Mouse (Mus musculus) CH12.LX (cell line): ENCODE measurements around the gene C8b.

Experiments
- CTCF ChIP-seq, 2 experiments: IDR thresholded peaks in 1 of 2; conservative IDR thresholded peaks in 1 of 2; 2 replicates each; pipeline ENCODE4 v1.5.1; 2011 to 2012; ENCODE audit warnings: low read depth in 2 of 2, low read length in 2 of 2, improper control_type of control experiment in 1 of 2, inconsistent platforms in 1 of 2, mild to moderate bottlenecking in 1 of 2, moderate library complexity in 1 of 2
- E2F4 ChIP-seq: IDR thresholded peaks from 2 replicates; pipeline ENCODE4 v1.6.1; 2011; ENCODE audit warnings: low read depth, low read length, improper control_type of control experiment; ENCODE audit not compliant: insufficient replicate concordance
- EP300 ChIP-seq: IDR thresholded peaks from 2 replicates; pipeline ENCODE4 v1.6.1; 2011; ENCODE audit warnings: low read length, improper control_type of control experiment
- POLR2A ChIP-seq: IDR thresholded peaks from 2 replicates; pipeline ENCODE4 v1.6.1; 2011; ENCODE audit warnings: low read depth, mild to moderate bottlenecking, improper control_type of control experiment, low read length
- RCOR1 ChIP-seq: conservative IDR thresholded peaks from 2 replicates; pipeline ENCODE4 v1.6.1; 2012; ENCODE audit warnings: low read depth, mild to moderate bottlenecking, inconsistent platforms, low read length, improper control_type of control experiment
- TBP ChIP-seq: conservative IDR thresholded peaks from 2 replicates; pipeline ENCODE4 v1.6.1; 2011; ENCODE audit warnings: low read depth, low read length, improper control_type of control experiment
- USF1 ChIP-seq: IDR thresholded peaks from 2 replicates; pipeline ENCODE4 v1.6.1; 2014; ENCODE audit warnings: low read depth, mild to moderate bottlenecking, inconsistent platforms, low read length, improper control_type of control experiment

DNA sequence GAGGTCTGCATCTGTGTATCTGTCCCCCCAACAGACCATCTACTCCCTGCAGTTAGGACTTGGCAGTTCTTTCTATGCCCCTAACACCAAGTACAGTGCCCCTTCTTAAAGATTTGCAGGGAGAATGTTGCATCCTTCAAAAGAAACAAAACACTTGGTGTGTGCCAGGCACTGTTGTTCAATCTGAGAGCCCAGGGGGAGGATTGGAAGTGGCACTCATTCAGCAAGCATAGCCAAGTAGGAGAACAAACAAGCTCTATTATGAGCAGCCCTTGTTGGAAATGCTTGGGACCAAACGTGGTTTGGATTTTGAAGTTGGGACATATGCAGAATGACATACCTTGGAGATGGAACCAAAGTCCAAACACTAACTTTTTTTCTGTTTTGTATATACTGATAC lies 49.6 kb upstream of the C8b start:
- no peak for TF ChIP-seq USF1
- no peak for TF ChIP-seq EP300
- TF ChIP-seq RCOR1: no peak
- no peak for TF ChIP-seq POLR2A
- no peak for TF ChIP-seq E2F4
- TF ChIP-seq CTCF (conservative IDR thresholded peaks at IDR 0.05 in 1 of 2, IDR thresholded peaks at IDR 0.05 in 1 of 2; ENCODE audit: low read depth in 2 of 2, low read length in 2 of 2): no peak
- TF ChIP-seq TBP: no peak
